Mouse (Mus musculus): ENCODE measurements around the gene Trmt6. TPM values are rescaled to one million over a fixed set of nuclear protein-coding genes. Genes with fewer than 3 reads are reported as not detected.

The Trmt6 gene
- total RNA-seq (2021): 1 to 10 TPM; 5.5 to 7.4 TPM
- long read RNA-seq, experiment 1, transcript Trmt6-201 (11 exons, 2,828 nt): major isoform, 19 of 22 reads
- long read RNA-seq, experiment 1, partial matches to known transcripts: 0 of 22 reads
- long read RNA-seq, experiment 1, other reads (novel, unspliced or antisense): 3 of 22 reads
- long read RNA-seq, experiment 2, transcript Trmt6-201 (11 exons, 2,828 nt): major isoform, 15 of 23 reads
- long read RNA-seq, experiment 2, partial matches to known transcripts: 1 of 23 reads
- long read RNA-seq, experiment 2, other reads (novel, unspliced or antisense): 7 of 23 reads

DNA sequence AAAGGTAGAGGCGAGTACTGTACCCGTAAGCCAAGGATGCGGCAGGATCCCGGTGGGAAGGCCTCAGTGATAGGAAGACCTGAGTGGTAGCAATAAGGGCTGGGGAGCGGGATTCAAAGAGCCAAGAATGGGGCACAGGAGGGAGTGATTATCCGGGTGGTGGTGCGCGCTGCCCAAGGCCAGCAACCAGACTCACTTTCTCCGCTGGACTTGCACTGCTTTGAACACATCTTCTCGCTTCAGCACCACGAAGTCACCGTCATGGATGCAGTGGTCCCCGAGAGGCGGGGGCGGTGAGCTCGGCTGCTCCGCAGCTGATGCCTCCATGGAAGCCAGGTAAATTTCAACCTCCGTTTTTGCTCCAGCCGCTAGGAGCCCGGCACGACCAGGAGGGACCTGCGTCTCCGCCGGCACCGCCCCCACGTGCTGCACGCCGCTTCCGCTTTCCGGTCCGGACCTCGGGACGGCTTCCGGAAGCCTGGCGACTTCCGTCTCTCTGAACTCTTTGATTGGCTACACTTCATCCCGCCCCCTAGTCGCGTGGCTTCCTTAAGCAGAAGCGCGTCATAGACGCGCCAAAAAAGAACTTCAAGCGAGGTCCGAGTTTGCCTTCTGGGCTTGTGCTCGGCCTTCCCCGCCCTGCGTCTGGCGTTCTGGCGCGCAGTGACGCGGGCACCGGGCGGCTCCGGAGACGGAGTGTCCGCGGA is at the start of gene Trmt6, which contains the start of gene Mcm8:
Gene Trmt6 (minus strand): TSS at position 448 of the 707 bp plus-strand sequence.
Gene Mcm8 (plus strand): TSS at position 534 of the 707 bp plus-strand sequence.
- intact Hi-C loops (cut with DNase I): loop anchor here (1.0 kb wide), 1 partner anchor 31 kb away; the partner anchor contains the start of gene Crls1

DNA sequence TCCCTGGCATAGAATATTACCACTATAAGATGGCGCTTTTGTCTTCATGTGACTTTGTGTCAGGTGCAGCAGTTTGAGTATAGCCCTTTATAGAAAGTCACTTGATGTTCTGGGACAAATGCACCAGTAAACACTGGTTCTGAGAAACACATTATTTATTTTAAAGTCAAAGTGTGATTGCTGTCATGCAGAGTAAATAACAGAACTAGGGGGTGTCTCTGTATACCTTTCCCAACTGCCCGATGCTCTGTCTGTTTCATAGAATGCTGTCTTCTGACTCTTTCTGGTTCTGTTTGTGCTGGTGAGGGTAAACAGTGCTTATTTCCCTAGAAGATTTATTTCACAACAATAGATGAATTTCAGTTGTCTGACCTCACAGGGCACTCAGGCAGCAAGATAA is 47.5 kb upstream of the Trmt6 start:
- Histone ChIP-seq H3K27ac (no peak overlapping the region), H3K4me3 (no peak overlapping the region)
- no peak for TF ChIP-seq CTCF (IDR thresholded peaks at IDR 0.05)
- intact Hi-C loops (cut with DNase I): no loop called here
- no peak for DNase-seq

More for the DNA sequence above, at the start of gene Trmt6, which contains the start of gene Mcm8:
- peak; percentile 95 for DNase-seq
- Histone ChIP-seq H3K4me3 (peak within 1 kb of the TSS; percentile 90), H3K27ac (peak within 1 kb of the TSS; percentile 86)
- peak; percentile 54 for TF ChIP-seq CTCF (IDR thresholded peaks at IDR 0.05)

DNA sequence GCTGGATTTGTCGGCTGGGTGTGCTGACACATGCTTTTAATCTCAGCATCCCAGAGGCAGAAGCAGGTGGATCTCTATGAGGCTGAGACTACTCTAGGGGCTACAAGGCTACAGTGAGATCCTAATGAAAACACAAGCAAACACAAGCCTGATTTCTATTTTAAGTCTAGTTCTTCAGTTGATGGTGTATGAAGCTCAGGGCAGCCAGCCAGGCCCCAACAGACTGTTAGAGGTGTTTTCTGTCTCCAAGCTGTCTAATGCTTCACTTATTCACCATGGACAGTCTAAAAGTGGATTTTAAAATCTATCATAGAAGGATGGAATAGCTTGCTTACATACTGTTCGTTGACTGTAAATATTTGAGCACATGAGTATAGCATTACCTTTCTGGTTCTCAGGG is 45.6 kb upstream of the Trmt6 start:
- Histone ChIP-seq H3K27ac (no peak overlapping the region), H3K4me3 (no peak overlapping the region)
- no peak for TF ChIP-seq CTCF (IDR thresholded peaks at IDR 0.05)
- DNase-seq: no peak
- intact Hi-C loops (cut with DNase I): no loop called here

- no peak for DNase-seq
- Histone ChIP-seq H3K4me3 (no peak overlapping the region), H3K27ac (no peak overlapping the region)
- intact Hi-C loops (cut with DNase I): no loop called here
- no peak for TF ChIP-seq CTCF (IDR thresholded peaks at IDR 0.05)
Measured at GRCm38 (mm10) chr2:132860435-132860834, 44.6 kb upstream of the Trmt6 start.

DNA sequence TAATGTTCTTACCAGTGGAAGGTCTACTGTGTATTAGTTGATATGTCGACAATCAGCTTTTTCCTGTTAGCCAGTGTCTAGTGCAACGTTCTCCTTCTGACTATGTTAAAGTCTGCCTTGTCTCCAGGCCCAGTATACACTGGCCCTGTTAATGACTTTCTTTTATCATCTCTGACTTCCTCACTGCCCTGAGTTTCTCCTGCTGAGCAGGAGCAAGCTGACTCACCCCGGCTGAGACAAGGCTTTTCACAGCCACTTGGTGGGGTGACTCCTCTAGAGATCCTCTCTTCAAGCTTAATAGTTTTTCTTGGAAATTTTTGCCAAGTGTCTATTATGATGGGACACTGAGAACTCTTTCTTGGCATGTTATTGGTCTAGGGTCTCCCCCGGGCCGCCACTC is 40.5 kb upstream of the Trmt6 start:
- Histone ChIP-seq H3K27ac (no peak overlapping the region), H3K4me3 (no peak overlapping the region)
- intact Hi-C loops (cut with DNase I): no loop called here
- DNase-seq: no peak
- TF ChIP-seq CTCF (IDR thresholded peaks at IDR 0.05): no peak

- no peak for DNase-seq
- intact Hi-C loops (cut with DNase I): no loop called here
- TF ChIP-seq CTCF (IDR thresholded peaks at IDR 0.05): no peak
Measured at GRCm38 (mm10) chr2:132853051-132853450, 37.2 kb upstream of the Trmt6 start.

DNA sequence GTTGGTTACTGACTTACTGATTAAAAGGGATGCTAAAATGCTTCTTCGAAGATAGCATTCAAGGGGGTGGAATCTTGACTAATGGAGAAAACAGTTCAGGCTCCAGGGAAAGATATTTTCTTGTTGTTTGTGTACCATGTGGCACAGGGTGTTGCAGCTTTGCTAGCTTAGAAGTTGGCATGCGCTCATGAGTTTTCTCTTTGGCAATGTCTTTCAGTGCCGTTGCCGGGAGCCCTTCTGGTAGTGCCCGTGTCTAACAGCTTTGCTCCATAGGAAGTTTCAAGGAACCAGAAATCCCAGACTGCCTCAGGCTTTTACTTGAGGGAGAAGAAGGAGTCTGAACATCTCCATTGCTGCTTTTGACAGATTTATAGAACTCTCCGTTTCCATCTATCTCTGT is 33.3 kb upstream of the Trmt6 start:
- no peak for DNase-seq
- no peak overlapping the region for H3K4me3 ChIP-seq
- no peak for TF ChIP-seq CTCF (IDR thresholded peaks at IDR 0.05)
- intact Hi-C loops (cut with DNase I): loop anchor here (5.0 kb wide), 1 partner anchor 53 kb away; no protein-coding TSS in a partner anchor
- no peak overlapping the region for H3K27ac ChIP-seq

More at GRCm38 (mm10) chr2:132853051-132853450, 37.2 kb upstream of the Trmt6 start:
- Histone ChIP-seq H3K27ac (no peak overlapping the region), H3K4me3 (no peak overlapping the region)

GRCm38 (mm10) chr2:132848361-132848760 is 32.5 kb upstream of the Trmt6 start:
- peak overlapping the region; percentile 82; the same call in 1 of the 2 replicates for H3K4me3 ChIP-seq
- no peak overlapping the region for H3K27ac ChIP-seq

GRCm38 (mm10) chr2:132847581-132847980 is 31.7 kb upstream of the Trmt6 start:
- Histone ChIP-seq H3K4me3 (peak overlapping the region; percentile 82), H3K27ac (peak overlapping the region; percentile 90; the same call in 1 of the 2 replicates)
- DNase-seq: no peak
- no peak for TF ChIP-seq CTCF (IDR thresholded peaks at IDR 0.05)
- intact Hi-C loops (cut with DNase I): loop anchor here (5.0 kb wide), 1 partner anchor 55 kb away; no protein-coding TSS in a partner anchor

More at GRCm38 (mm10) chr2:132848361-132848760, 32.5 kb upstream of the Trmt6 start:
- no peak for TF ChIP-seq CTCF (IDR thresholded peaks at IDR 0.05)
- DNase-seq: no peak
- intact Hi-C loops (cut with DNase I): loop anchor here (5.0 kb wide), 1 partner anchor 54 kb away; no protein-coding TSS in a partner anchor

- peak; percentile 99; the same call in 1 of the 2 replicates for TF ChIP-seq CTCF (IDR thresholded peaks at IDR 0.05)
- DNase-seq: peak; percentile 94
- H3K27ac ChIP-seq: peak within 1 kb of the TSS; percentile 90
- intact Hi-C loops (cut with DNase I): loop anchor here (1.0 to 5.0 kb wide), 2 partner anchors 30 to 56 kb away; partner anchors contain the start of genes Mcm8 and Trmt6
- peak within 1 kb of the TSS; percentile 82 for H3K4me3 ChIP-seq
Measured at GRCm38 (mm10) chr2:132846407-132847358, 30.8 kb upstream of the Trmt6 start, which contains the start of gene Crls1. Crls1 (plus strand) TSS chr2:132846666.

- no peak overlapping the region for H3K4me3 ChIP-seq
- no peak for DNase-seq
- no peak for TF ChIP-seq CTCF (IDR thresholded peaks at IDR 0.05)
- H3K27ac ChIP-seq: no peak overlapping the region
- intact Hi-C loops (cut with DNase I): no loop called here
Measured at GRCm38 (mm10) chr2:132841071-132841470, 25.2 kb upstream of the Trmt6 start.

DNA sequence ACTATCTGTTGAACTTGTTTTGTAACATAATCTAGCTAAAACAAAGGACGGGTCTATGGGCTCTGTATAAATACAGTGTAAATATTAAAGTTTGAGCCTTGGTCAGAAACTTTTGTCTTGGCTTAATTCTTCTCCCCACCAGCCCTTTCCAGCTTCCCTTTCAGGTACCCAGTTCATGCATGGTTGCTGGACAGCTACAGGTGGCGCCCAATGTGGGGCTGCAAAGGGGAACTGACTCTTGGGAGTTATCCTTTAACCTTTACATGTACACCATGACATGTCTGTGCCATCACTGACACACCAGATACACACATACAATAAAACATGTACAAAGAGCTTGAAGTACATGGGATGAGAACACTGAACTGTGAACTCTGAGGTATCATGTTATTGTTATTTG is 12.9 kb downstream of the Trmt6 start:
- Histone ChIP-seq H3K4me3 (no peak overlapping the region), H3K27ac (no peak overlapping the region)
- TF ChIP-seq CTCF (IDR thresholded peaks at IDR 0.05): no peak
- DNase-seq: no peak
- intact Hi-C loops (cut with DNase I): no loop called here
